Mouse (Mus musculus): ENCODE data around the gene Slamf9.

GRCm38 (mm10) chr1:172497428-172497827 is 22.3 kb downstream of the Slamf9 start:
- TF ChIP-seq POLR2A (IDR thresholded peaks at IDR 0.05; ENCODE audit: insufficient read length, low read depth) = no peak
- TF ChIP-seq CEBPB (IDR thresholded peaks at IDR 0.05; ENCODE audit: insufficient read depth, poor library complexity, severe bottlenecking) = no peak
- no peak for TF ChIP-seq USF1 (IDR thresholded peaks at IDR 0.05; ENCODE audit: low read depth)
